Mouse (Mus musculus) limb, embryonic 11.5 days (tissue): ENCODE results near the gene Hfm1. TPM values are rescaled to one million over a fixed set of nuclear protein-coding genes. Genes with fewer than 3 reads are reported as not detected.

ENCODE experiments used
- ATAC-seq: fragments of 200-750 bp; cut with Nextera tagmentation; 2 replicates; pipeline ENCODE4 v1.8.0; 2017; ENCODE audit warnings: low read depth; ENCODE audit not compliant: insufficient number of reproducible peaks, low FRiP score, low TSS enrichment
- DNase-seq: peaks from one replicate; pipeline ENCODE4 v3.0.0-alpha.2; 2015; ENCODE audit warnings: low spot score
- H3K27ac ChIP-seq: fragments of 300-500 bp; sonication (generic); replicated peaks from 2 replicates; pipeline ENCODE4 v1.5.1; 2014; ENCODE audit warnings: low read depth, mild to moderate bottlenecking, low read length
- H3K27me3 ChIP-seq: fragments of 300-500 bp; sonication (generic); 2 replicates; pipeline ENCODE4 v1.6.1; 2014; ENCODE audit warnings: mild to moderate bottlenecking, low read length, mixed read lengths; ENCODE audit not compliant: control insufficient read depth, insufficient read depth
- H3K36me3 ChIP-seq: fragments of 300-500 bp; sonication (generic); 2 replicates; pipeline ENCODE4 v1.6.1; 2014; ENCODE audit warnings: mild to moderate bottlenecking, low read length, moderate library complexity, mixed read lengths; ENCODE audit not compliant: control insufficient read depth, insufficient read depth
- H3K4me1 ChIP-seq: fragments of 300-500 bp; sonication (generic); 2 replicates; pipeline ENCODE4 v1.6.1; 2014; ENCODE audit warnings: low read length, mixed read lengths; ENCODE audit not compliant: control insufficient read depth, insufficient read depth
- H3K4me2 ChIP-seq: fragments of 300-500 bp; sonication (generic); 2 replicates; pipeline ENCODE4 v1.6.1; 2014; ENCODE audit warnings: low read depth, mild to moderate bottlenecking, moderate library complexity; ENCODE audit not compliant: severe bottlenecking
- H3K4me3 ChIP-seq: fragments of 300-500 bp; sonication (generic); 2 replicates; pipeline ENCODE4 v1.5.1; 2014; ENCODE audit warnings: low read depth, low read length
- H3K9ac ChIP-seq: fragments of 300-500 bp; sonication (generic); 2 replicates; pipeline ENCODE4 v1.6.1; 2014; ENCODE audit warnings: mild to moderate bottlenecking, low read length
- H3K9me3 ChIP-seq: fragments of 300-500 bp; sonication (generic); 2 replicates; pipeline ENCODE4 v1.6.1; 2016; ENCODE audit warnings: low read length; ENCODE audit not compliant: control insufficient read depth
- WGBS: fragments of 180-500 bp; shearing (Covaris S2); extraction: QIAGEN DNeasy Blood & Tissue Kit; methylation state at CpG from one replicate; pipeline ENCODE4 v1.1.7; 2014; 5-methylcytosine and 5-hydroxymethylcytosine counted together
- polyA plus RNA-seq: library from polyadenylated mRNA; unstranded; fragments of >200 nt; fragmentation: Nextera tagmentation; extraction: Ambion mirVana; gene quantifications from 2 replicates; pipeline ENCODE4 v1.2.1, GENCODE M21; 2014

Hfm1 gene
- polyA plus RNA-seq, result 3.9 and 4.1 TPM in 2 replicates

GRCm38 (mm10) chr5:106925488-106926368, at the start of gene Hfm1:
Gene Hfm1 (minus strand): TSS chr5:106926321.
- no peak within 1 kb of the TSS for H3K27ac ChIP-seq
- H3K4me2 ChIP-seq, result peak within 1 kb of the TSS; percentile 64
- peak; percentile 76 for DNase-seq
- ATAC-seq, result peak; percentile 95
- peak within 1 kb of the TSS; percentile 78 for H3K9ac ChIP-seq
- H3K4me1 ChIP-seq, result no peaks in the 10 kb centered on the region
- under 1% methylated on average over 42 of the region's 76 CpGs for WGBS
- no peaks in the 10 kb centered on the region for H3K36me3 ChIP-seq
- no peaks in the 10 kb centered on the region for H3K9me3 ChIP-seq
- peak within 1 kb of the TSS; percentile 71 for H3K4me3 ChIP-seq
- no peaks in the 10 kb centered on the region for H3K27me3 ChIP-seq

GRCm38 (mm10) chr5:106973883-106974282, 47.8 kb upstream of the Hfm1 start:
- ATAC-seq (no peak), DNase-seq (no peak)
- Histone ChIP-seq H3K27ac (no peak overlapping the region), H3K36me3 (peaks cover 21% of the 10 kb centered on the region; the same call in 1 of the 2 replicates), H3K27me3 (no peaks in the 10 kb centered on the region), H3K4me1 (no peaks in the 10 kb centered on the region), H3K9me3 (no peaks in the 10 kb centered on the region), H3K4me3 (no peak overlapping the region), H3K9ac (no peak overlapping the region), H3K4me2 (no peak overlapping the region)
- 93% methylated on average over 7 of the region's 7 CpGs for WGBS

DNA sequence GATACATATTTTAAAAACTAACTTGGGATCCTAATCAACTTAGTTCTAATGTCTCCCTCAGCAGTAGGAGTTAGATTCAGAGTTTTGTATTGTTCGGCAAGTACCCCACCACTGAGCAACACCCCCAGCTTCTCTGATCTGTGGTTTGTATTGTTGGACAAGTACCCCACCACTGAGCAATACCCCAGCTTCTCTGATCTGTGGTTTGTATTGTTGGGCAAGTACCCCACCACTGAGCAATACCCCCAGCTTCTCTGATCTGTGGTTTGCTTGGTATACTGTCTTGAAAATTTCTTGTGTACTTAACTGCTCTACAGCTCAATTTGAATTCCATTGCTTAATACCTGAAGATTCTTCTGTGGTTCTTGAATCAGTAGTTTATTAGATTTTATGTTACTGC, 41.5 kb upstream of the Hfm1 start:
- Histone ChIP-seq H3K4me2 (no peak overlapping the region), H3K36me3 (0 out of 2 replicates have a peak, but pooled peaks cover 6% of the 10 kb centered on the region), H3K4me1 (peaks cover 2% of the 10 kb centered on the region; the same call in 1 of the 2 replicates), H3K27ac (no peak overlapping the region), H3K9ac (no peak overlapping the region), H3K27me3 (no peaks in the 10 kb centered on the region), H3K9me3 (no peaks in the 10 kb centered on the region), H3K4me3 (no peak overlapping the region)
- ATAC-seq (no peak), DNase-seq (no peak)
- 96% methylated on average over 1 of the region's 1 CpGs for WGBS

DNA sequence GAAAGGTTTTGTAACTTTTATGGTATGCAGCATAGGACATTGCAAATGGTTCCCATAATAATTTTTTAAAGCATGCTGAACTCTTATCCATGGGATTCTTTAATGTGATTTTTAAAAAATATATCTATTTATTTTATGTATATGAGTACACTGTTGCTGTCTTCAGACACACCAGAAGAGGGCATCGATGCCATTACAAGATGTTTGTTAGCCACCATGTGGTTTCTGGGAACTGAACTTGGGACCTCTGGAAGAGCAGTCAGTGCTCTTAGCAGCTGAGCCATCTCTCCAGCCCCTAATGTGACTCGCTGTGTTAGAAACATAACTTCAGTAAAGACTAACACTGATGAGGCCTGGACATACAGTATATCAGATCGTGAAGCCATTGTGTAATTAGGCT, 40.3 kb upstream of the Hfm1 start:
- H3K9ac ChIP-seq, result no peak overlapping the region
- no peak overlapping the region for H3K4me3 ChIP-seq
- DNase-seq, result no peak
- peaks cover 2% of the 10 kb centered on the region; the same call in 1 of the 2 replicates for H3K4me1 ChIP-seq
- H3K27ac ChIP-seq, result no peak overlapping the region
- H3K9me3 ChIP-seq, result no peaks in the 10 kb centered on the region
- 0 out of 2 replicates have a peak, but pooled peaks cover 6% of the 10 kb centered on the region for H3K36me3 ChIP-seq
- 94% methylated on average over 3 of the region's 3 CpGs for WGBS
- no peak overlapping the region for H3K4me2 ChIP-seq
- H3K27me3 ChIP-seq, result no peaks in the 10 kb centered on the region
- no peak for ATAC-seq

DNA sequence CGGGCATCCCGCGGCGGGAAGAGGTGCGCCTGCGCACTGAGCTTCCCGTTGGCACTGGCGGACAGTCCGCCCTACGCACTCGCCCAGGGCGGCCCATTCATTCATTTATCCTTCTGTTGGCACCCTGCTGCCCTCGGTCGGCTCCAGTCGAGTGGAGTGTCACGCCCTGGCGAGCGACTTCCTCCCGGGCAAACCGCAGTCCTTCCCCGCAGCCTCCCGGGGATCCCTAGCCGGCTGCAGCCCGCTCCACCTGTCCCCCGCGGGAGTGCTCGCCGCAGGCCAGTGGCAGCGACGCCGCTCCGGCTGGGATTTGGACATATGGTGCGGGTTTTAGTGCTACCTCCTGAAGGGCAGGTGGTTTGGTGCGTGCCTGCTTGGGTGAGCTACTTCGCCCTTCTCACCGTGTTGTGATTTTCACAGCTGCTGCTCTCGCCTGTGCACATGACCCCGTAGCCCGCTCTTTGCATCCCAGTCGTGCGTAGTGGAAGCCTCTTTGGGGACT, 38.4 kb upstream of the Hfm1 start:
- Histone ChIP-seq H3K4me3 (peak overlapping the region; percentile 55), H3K4me2 (peak overlapping the region; percentile 71), H3K27me3 (no peaks in the 10 kb centered on the region), H3K27ac (peak overlapping the region; percentile 45; the same call in 1 of the 2 replicates), H3K9me3 (no peaks in the 10 kb centered on the region), H3K4me1 (peaks cover 2% of the 10 kb centered on the region; the same call in 1 of the 2 replicates), H3K36me3 (no peaks in the 10 kb centered on the region), H3K9ac (peak overlapping the region; percentile 77)
- under 1% methylated on average over 41 of the region's 41 CpGs for WGBS
- ATAC-seq, result peak; percentile 85
- DNase-seq, result no peak

DNA sequence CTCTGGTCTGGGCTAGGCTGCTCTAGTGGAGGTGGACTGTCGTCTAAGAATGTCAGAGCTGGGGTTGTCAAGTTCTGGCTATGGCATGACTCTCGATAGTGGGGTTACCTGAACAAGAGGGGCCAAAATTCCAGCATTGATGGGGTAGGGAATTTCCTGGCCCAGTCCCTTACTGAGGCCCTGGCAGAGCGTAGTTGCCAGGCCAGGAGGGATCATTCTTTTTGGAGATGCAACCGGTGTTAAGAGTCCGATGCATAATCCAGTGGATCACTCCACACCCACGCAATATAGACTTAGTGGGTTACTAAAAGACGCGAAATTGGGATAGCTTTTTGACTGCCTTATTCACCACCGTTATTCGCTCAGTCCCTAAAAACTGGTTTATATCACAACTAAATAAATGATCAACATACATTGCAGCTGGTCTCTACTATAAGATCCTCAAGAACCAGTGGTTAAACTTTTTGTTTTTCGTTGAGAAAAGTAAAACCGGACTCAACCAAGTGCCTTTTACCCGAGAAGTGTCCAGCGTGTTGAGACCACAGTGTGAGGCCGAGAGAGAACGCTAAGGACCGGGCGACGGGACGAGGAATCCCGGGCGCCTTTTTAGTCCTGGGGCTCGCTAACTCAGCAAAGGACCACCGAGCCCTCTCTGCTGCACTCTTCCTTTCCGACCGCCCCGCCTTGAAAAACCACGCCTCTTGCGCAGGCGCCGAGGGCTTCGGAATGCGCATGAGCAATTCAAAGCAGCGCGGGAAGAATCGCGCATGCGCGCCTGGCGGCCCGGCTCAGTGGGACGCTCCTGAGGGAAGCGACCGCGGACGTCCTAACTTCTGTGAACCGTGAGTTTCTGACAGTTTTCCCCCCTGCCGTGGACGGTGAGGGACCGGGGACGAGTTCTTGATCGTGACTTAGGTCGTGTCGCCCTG, 37.7 kb upstream of the Hfm1 start, which contains the start of gene Cdc7:
TSS of gene Cdc7 (plus strand) at position 739 of the 929 bp plus-strand sequence.
- Histone ChIP-seq H3K36me3 (no peaks in the 10 kb centered on the region), H3K4me2 (peak within 1 kb of the TSS; percentile 71), H3K9ac (peak within 1 kb of the TSS; percentile 77), H3K4me3 (peak within 1 kb of the TSS; percentile 55), H3K27me3 (no peaks in the 10 kb centered on the region), H3K9me3 (no peaks in the 10 kb centered on the region), H3K27ac (peak within 1 kb of the TSS; percentile 45; the same call in 1 of the 2 replicates), H3K4me1 (peaks cover 2% of the 10 kb centered on the region; the same call in 1 of the 2 replicates)
- ATAC-seq (peak; percentile 86), DNase-seq (peak; percentile 96)
- WGBS, result 7% methylated on average over 54 of the region's 54 CpGs

GRCm38 (mm10) chr5:106960451-106960850, 34.3 kb upstream of the Hfm1 start:
- Histone ChIP-seq H3K9me3 (no peaks in the 10 kb centered on the region), H3K4me2 (no peak overlapping the region), H3K36me3 (no peaks in the 10 kb centered on the region), H3K9ac (no peak overlapping the region), H3K4me3 (no peak overlapping the region), H3K4me1 (peaks cover 2% of the 10 kb centered on the region; the same call in 1 of the 2 replicates), H3K27ac (no peak overlapping the region), H3K27me3 (no peaks in the 10 kb centered on the region)
- ATAC-seq, result no peak
- DNase-seq, result no peak
- WGBS, result 78% methylated on average over 2 of the region's 2 CpGs

DNA sequence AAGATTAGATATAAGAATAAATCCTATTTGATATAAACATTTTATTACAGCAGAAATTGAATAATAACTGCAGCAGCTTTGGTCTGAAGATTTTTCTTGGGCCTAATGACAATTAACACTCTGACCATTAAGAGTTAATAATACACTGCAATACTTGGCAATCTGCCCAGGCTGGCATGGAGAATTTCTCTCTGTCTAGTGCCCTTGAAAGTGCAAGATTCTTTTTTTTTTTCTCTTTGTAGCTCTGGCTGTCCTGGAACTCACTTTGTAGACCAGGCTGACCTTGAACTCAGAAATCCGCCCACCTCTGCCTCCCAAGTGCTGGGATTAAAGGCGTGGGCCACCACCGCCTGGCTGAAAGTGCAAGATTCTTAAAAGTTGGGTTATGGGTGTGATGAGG, 32.9 kb upstream of the Hfm1 start:
- Histone ChIP-seq H3K27ac (no peak overlapping the region), H3K4me2 (no peak overlapping the region), H3K9me3 (peaks cover under 1% of the 10 kb centered on the region; the same call in 1 of the 2 replicates), H3K27me3 (no peaks in the 10 kb centered on the region), H3K4me1 (no peaks in the 10 kb centered on the region; the same call in 1 of the 2 replicates), H3K4me3 (no peak overlapping the region), H3K36me3 (no peaks in the 10 kb centered on the region), H3K9ac (no peak overlapping the region)
- DNase-seq (no peak), ATAC-seq (no peak)
- WGBS, result 92% methylated on average over 3 of the region's 3 CpGs
